Mouse (Mus musculus) induced T-regulatory cell, adult 2 months (primary cell): ENCODE results near the gene Taok3.
A peak's percentile ranks its signal among the peaks of the same experiment; 100 is the strongest.

Experiments
- DNase-seq: peaks from one replicate; pipeline ENCODE4 v3.0.0-alpha.2; 2012; ENCODE audit warnings: low read depth

The Taok3 gene

DNA sequence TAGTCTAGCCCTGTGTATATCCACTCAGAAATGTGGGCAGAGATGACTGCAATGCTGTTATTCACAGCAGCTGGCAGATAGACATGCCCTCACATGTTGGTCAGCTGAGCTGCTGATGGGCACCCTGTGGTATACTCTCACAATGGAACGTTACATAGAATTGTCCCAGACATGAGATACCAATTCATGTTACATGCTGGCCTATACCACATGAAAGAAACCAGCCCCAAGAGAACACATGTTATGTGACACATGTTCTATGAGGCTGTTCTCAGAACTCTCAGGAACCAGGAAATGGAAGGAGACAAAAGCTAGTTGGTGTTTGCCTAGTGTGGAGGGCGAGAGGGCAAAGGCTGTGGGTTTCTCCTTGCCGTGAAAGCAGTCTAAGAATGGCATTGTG, 62.5 kb downstream of the Taok3 start:
- DNase-seq = no peak

DNA sequence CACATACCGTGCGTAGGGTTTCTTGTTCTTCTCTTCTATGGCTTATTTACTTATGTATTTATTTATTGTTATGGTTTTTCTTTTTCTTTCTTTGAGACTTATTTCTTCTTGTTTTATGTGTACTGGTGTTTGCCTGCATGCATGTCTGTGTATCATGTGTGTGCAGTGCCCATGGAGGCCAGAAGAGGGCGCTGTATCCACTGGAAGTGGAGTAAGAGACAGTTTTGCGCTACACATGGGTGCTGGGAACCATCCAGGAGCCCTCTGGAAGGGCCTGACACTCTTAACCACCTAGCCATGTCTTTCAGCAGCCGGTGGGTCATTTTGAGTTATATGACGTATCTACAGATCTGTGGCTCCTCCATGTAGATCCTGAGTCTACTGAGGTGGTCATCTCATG, 64.9 kb downstream of the Taok3 start:
- peak; percentile 16 for DNase-seq

DNA sequence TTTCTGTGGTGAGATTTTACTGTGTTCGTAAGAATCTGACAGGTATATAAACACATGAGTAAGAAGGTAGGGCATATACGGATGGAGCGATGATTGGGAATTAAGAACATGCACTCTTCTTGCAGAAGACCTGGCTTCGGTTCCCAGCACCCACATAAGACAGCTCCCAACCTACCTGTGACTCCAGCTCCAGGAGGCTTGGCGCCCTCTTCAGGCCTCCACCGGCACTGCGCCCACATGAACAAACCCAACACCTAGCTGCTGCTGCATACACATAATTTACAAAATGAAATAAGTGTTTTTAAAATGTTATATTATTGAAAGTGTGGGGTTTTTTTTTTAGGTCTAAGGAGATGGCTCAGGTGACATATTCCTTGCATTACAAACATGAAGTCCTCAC, 65.7 kb downstream of the Taok3 start:
- DNase-seq = peak; percentile 46

DNA sequence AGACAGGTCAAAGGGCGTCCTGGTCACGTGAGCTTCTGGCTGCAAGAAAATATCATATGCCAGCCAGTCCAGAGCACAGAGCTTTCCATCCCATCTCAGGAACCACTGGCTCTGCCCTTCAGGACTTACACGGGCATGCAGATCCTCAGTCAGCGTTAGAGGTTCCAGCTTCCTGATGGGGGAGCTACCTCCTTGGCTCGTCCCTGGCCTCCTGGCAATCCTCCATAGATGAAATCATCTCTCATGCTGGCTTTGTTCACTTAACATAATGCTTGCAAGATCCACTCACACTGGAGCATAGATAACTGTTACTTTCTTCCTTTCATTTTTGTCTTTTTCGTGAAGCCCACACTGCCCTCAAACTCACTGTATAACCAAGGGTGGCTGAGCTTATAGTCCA, 72.1 kb downstream of the Taok3 start:
- no peak for DNase-seq

- no peak for DNase-seq
Observed at GRCm38 (mm10) chr5:117193748-117194147, 73.8 kb downstream of the Taok3 start.

DNA sequence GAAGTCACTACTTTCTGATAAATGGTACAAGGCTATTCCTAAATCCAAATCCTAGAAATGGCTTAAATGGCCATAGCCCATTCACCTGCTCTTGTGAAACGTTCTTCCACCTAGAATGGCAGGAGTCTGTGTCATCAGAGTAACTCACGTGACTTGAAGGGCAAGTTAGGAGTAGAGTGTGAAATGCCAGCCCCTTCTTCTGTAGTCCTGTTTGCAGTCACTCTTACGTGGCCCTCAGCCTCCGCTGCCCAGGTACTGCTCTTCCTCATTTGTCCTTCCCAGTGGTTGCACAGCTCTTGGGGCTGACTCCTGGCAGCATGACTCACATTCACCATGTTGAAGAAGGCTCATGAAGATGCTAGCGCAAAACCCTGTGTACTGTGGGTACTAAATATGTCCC, 74.7 kb downstream of the Taok3 start:
- DNase-seq = no peak

GRCm38 (mm10) chr5:117196551-117196950, 76.6 kb downstream of the Taok3 start:
- DNase-seq = no peak

DNA sequence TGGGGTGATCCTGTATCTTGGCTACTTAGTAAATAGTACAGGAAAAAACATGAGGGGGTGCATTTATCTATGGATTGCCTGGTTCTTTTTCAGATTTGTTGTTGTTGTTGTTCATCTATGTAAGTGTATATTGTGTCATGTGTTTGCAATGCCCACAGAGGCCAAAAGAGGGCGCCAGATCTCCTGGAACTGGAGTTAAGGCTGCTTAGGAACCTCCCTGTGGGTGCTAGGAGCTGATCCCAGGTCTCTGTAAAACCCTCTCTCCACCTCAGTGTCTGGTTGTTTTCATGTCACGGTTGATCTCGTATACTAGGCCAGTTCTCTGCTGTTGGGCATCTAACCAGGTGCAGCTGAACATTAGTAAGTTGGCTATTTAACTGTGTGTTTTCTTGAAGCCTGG, 78.5 kb downstream of the Taok3 start:
- DNase-seq = peak; percentile 36

GRCm38 (mm10) chr5:117207286-117207685, 87.4 kb downstream of the Taok3 start:
- no peak for DNase-seq

DNA sequence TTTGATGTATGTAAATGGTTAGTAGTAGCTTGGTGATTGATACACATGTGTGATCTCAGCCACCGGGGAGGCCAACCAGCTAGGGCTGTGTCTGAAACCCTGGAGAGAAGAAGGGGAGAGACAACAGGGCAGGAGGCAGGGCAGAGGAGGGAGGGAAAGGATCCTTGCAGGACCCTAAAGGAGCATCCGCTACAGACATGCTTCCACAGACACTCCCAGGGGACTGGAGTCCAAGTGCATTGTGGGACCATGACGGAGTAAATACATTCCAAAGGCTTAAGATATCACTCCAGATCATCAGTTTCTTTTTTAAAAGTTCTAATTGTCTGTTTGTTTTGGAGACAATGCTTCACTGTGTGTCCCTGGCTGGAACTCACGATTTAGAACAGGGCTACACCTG, 94.1 kb downstream of the Taok3 start:
- DNase-seq = no peak

DNA sequence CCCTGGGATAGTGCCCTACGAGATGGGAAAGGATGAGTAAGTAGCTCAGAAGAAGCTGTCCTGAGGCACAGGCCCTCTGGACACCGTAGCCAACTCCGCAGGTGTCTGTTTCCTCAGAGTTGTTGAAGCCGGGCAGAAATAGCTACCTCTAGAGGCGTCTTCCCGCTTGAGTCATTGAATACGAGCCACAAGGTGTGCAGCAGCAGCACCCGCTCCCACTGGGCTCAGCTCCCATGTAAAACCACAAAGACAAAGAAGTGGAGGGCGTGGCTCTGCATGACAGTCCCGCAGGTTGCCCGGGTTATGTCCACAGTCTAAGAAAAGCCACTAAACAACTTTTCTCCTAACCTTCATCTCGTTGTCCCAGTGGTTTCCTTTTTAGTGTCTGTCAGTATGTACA, 111.1 kb downstream of the Taok3 start:
- no peak for DNase-seq

DNA sequence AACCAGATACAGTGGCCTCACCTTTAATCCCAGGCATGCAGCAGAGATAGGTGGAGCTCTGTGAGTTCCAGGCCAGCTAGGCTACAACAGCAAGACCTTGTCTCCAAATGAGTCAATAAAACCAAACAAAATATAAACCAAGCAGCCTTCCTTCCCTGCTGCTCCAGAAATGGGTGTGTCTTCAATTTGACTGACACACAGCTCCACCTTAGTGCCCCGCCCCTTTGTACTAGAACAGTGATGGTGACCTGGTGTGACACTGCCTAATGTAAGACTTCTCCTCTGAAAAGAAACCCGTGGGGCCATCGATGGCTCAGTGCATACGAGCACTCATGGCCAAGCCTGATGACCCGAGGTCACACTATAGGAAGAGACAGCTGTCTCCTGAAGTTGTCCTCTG, 116.6 kb downstream of the Taok3 start:
- DNase-seq = no peak

DNA sequence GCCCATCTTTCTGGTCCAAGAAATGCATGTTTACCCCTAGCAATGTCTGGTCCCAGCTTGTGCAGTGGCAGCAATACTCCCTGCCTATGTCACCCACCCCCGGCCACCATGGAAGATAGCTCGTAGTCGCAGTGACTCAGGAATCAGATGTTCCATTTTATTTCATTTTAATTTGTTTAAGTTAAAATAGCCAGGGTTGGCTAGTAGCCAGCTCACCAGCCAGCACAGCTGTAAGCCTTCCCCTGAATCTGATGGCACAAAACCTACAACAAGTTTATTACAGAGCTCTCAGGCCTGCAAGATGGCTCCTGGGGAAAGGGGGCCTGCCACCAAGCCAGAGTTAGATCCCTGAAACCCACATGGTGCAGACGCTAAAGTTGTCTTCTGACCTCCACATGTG, 119.2 kb downstream of the Taok3 start:
- DNase-seq = no peak

DNA sequence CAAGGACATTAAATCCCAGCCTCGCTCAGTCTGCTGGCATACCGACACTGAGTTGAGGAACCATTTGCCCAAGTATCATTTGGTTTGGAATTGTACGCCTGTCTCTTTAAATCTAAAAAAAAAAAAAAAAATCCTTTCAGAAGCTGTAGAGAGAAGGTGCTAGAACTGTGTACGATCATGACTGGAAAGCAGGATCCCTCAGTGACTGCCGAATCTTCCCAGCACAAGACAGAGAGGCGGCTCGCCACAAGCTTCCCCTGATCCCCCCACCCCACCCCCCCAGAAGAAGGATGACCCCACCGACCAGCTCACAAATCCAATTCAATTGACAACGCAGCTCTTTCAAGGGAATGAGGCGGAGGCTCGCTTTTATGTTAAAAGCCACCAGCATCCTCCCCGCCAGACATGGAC, 120.4 kb downstream of the Taok3 start:
- DNase-seq = no peak

DNA sequence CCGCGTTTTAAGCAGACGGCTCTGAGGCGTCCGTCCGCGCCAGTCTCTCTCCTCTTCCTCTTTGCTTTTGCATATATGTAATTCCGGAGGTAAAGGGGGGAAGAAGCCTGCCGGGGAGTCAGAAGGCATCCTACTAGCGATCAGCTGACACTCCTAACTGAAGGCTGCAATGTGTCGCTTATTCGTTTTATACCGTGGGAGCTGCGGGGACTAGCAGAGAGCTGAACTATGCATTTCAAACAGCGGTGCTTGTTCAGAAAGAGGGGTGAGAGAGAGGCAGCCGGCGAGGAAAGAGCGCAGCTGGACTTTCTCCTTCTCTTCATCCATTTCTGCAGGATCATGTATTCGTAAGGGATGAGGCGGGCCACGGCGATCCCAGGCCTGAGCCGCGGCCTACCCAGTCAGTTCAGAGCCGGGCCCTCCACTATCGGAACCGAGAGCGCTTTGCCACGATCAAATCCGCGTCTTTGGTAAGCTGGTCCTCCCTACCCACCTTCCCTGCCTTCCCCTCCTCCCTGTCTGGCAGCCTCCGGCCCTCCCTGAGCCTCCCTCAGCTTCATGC, 120.9 kb downstream of the Taok3 start:
- DNase-seq = no peak

DNA sequence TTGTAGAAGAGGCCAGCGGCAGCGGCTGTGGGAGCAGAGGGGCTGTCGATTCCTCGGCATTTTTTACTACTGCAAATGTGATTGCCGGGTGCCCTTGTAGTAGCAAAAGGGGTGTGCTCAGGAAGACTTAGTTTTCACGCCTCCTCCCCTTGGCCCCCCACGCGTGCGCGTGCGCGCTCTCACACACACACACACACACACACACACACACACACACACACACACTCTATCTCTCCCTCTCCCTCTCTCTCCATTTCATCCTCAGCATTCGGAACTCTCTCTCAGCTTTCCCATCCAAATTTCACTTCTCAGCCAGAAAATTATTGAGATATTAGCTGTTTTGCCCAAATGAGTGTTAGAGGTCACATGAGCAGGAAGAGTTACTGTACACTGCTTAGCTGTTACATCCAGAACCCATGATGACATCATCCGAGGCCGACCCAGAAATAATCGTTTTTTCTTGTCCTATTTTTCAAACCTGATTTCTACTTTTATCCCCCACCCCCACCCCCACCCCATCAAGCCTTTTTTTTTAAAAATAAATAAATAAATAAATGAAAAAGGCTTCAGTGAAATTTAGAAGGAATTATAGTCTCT, 122.1 kb downstream of the Taok3 start:
- no peak for DNase-seq

DNA sequence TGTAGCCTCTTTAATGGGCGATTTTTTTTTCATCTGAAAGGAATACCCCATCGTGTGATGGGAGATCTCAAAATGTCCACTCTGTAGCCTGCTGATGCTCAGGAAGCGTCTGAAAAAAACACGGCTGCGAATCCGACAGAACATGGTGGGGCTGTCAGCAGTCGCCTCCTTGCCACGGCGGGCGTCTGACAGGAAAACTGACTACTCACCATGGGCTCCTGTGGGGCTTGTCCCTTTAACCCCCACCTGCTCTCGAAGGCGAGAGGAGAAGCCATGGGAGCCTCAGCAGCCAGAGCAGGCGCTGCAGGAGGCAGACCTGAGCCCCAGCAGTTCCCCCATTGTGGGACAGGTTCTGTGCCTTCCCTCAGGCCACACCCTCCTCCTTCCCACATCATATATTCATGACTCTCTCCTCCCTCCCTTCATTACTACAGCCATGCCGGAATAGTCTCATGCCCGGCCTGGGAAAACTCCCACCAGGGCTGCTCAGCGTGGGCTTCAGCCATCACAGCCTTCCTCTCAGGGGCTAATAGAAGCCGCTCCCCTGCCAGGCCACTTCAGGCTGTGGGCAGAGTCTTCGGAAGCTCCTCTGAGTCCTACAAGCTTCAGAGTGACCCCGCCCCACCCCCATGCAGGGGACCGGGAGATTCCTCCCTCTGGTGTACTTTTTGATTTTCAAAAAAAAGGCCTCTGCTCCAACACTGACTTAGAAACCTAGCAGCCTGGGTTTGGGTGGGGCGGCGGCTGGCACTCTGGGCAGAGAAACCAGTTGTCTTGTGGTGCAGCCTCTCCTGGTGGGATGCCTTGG, 122.9 kb downstream of the Taok3 start:
- no peak for DNase-seq

GRCm38 (mm10) chr5:117245170-117245569, 125.2 kb downstream of the Taok3 start:
- DNase-seq = no peak

DNA sequence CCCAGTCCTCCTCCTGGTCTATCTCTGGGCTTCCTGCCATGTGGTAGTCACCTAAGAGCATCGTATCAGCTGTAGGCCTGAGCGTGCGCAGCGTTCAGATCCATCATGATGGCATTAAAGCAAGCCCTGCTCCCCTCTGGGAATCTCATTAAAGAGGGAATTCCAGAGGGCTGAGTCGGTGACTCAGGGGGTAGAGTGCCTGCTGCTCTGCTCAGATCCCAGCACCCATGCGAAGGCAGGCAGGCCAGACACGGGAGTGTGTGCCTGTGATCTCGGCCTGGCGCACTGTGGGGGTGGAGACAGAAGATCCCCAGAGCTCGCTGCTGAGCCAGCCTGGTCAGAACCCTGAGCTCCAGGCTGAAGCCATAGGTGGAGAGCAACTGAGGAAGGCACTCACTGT, 128.4 kb downstream of the Taok3 start:
- no peak for DNase-seq

DNA sequence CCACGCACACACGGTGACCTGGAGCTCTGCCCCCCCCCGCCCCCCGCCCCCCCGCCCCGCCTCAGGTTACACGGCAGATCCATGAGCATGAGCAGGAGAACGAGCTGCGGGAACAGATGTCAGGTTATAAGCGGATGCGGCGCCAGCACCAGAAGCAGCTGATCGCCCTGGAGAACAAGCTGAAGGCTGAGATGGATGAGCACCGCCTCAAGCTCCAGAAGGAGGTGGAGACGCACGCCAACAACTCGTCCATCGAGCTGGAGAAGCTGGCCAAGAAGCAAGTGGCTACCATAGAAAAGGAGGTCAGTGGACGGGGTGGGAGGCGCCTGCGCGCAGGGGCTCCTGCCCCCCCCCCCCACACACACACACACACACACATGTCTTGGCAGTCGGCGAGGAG, 130.9 kb downstream of the Taok3 start:
- DNase-seq = no peak

GRCm38 (mm10) chr5:117251763-117252162, 131.8 kb downstream of the Taok3 start:
- DNase-seq = no peak

DNA sequence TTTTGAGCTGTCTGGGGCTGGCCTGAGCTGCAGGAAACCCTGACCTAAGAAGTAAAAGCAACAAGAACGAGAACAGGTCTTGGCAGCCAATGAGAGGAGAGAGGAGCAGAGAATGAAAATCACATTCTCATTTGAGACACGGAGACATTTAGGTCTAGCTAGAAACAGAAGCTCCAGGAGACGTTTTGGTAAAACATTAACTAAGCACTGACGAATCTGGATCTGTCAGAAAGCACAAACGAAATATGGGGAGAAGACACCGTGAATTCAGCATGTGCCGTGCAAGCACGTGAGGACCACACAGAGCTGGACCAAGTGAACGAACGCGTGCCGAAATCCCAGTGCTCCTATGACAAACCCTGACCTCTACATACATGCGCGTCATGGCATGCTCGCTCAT, 138.3 kb downstream of the Taok3 start:
- no peak for DNase-seq

- DNase-seq = no peak
Observed at GRCm38 (mm10) chr5:117263566-117263965, 143.6 kb downstream of the Taok3 start.

GRCm38 (mm10) chr5:117264701-117265100, 144.8 kb downstream of the Taok3 start:
- DNase-seq = no peak
